Mouse (Mus musculus) cortical plate, adult 2 months (tissue): Measurements from ENCODE around the gene Pigw. TPM values are rescaled to one million over a fixed set of nuclear protein-coding genes. Genes with fewer than 3 reads are reported as not detected.
A peak's percentile ranks its signal among the peaks of the same experiment; 100 is the strongest.

Experiments
- H3K27ac ChIP-seq: fragments of 200-500 bp; 2 replicates; pipeline ENCODE4 v1.5.1; 2012; ENCODE audit warnings: low read length, control low read depth, inconsistent platforms; ENCODE audit not compliant: insufficient read depth
- H3K4me1 ChIP-seq: fragments of 200-500 bp; 2 replicates; pipeline ENCODE4 v1.6.1; 2011; ENCODE audit warnings: low read length; ENCODE audit not compliant: control insufficient read depth, insufficient read depth
- H3K4me3 ChIP-seq: fragments of 200-500 bp; 2 replicates; pipeline ENCODE4 v1.5.1; 2011; ENCODE audit warnings: mild to moderate bottlenecking, low read length, control low read depth; ENCODE audit not compliant: insufficient read depth
- CTCF ChIP-seq: fragments of 200-500 bp; IDR thresholded peaks from 2 replicates; pipeline ENCODE4 v1.5.1; 2011; ENCODE audit warnings: mild to moderate bottlenecking, control low read depth, low read length; ENCODE audit not compliant: insufficient read depth; ENCODE audit errors: extremely low read depth
- POLR2A ChIP-seq: fragments of 200-500 bp; IDR thresholded peaks from 2 replicates; pipeline ENCODE4 v1.6.1; 2011; ENCODE audit warnings: mild to moderate bottlenecking, low read length, control low read depth; ENCODE audit not compliant: insufficient read depth; ENCODE audit errors: extremely low read depth
- polyA plus RNA-seq: library from polyadenylated mRNA; depleted of rRNA; stranded (reverse); fragments of >200 nt; gene quantifications from 2 replicates; pipeline ENCODE4 v1.2.3, GENCODE M21; 2012; rRNA removed

Pigw gene
- polyA plus RNA-seq = 4.0 and 4.9 TPM in 2 replicates

GRCm38 (mm10) chr11:84879772-84880464, at the start of gene Pigw, which contains the start of gene Myo19:
TSS of gene Pigw (minus strand) at chr11:84880285.
TSS of gene Myo19 (plus strand) at chr11:84880148.
- Histone ChIP-seq H3K4me1 (peaks cover 1% of the 10 kb centered on the region; the same call in 1 of the 2 replicates), H3K4me3 (peak within 1 kb of the TSS; percentile 99), H3K27ac (peak within 1 kb of the TSS; percentile 90)
- TF ChIP-seq CTCF (no peak), POLR2A (0 out of 2 replicates have a peak, but pooled peaks have one; percentile 44)

GRCm38 (mm10) chr11:84920981-84921380, 40.9 kb upstream of the Pigw start:
- Histone ChIP-seq H3K4me1 (no peaks in the 10 kb centered on the region), H3K4me3 (no peak overlapping the region), H3K27ac (no peak overlapping the region)
- no peak for TF ChIP-seq CTCF
- no peak for TF ChIP-seq POLR2A

GRCm38 (mm10) chr11:84919951-84920350, 39.9 kb upstream of the Pigw start:
- no peak overlapping the region for H3K4me3 ChIP-seq
- H3K4me1 ChIP-seq = no peaks in the 10 kb centered on the region
- H3K27ac ChIP-seq = no peak overlapping the region
- TF ChIP-seq POLR2A (no peak), CTCF (no peak)

GRCm38 (mm10) chr11:84919276-84919675, 39.2 kb upstream of the Pigw start:
- H3K4me1 ChIP-seq = no peaks in the 10 kb centered on the region; the same call in 1 of the 2 replicates
- no peak overlapping the region for H3K27ac ChIP-seq
- no peak overlapping the region for H3K4me3 ChIP-seq
- TF ChIP-seq CTCF (peak; percentile 36; the same call in 1 of the 2 replicates), POLR2A (no peak)

- no peak for TF ChIP-seq POLR2A
- peak; percentile 87 for TF ChIP-seq CTCF
- Histone ChIP-seq H3K4me1 (no peaks in the 10 kb centered on the region; the same call in 1 of the 2 replicates), H3K4me3 (no peak overlapping the region), H3K27ac (no peak overlapping the region)
These were observed 38.3 kb upstream of the Pigw start for GRCm38 (mm10) chr11:84918425-84918824.

GRCm38 (mm10) chr11:84916703-84917300, 36.7 kb upstream of the Pigw start:
- H3K4me1 ChIP-seq = no peaks in the 10 kb centered on the region; the same call in 1 of the 2 replicates
- TF ChIP-seq CTCF (no peak), POLR2A (no peak)
- peak overlapping the region; percentile 75 for H3K4me3 ChIP-seq
- no peak overlapping the region for H3K27ac ChIP-seq

- TF ChIP-seq CTCF (no peak), POLR2A (peak; percentile 87)
- H3K4me3 ChIP-seq = peak within 1 kb of the TSS; percentile 75
- H3K27ac ChIP-seq = no peak within 1 kb of the TSS
- no peaks in the 10 kb centered on the region; the same call in 1 of the 2 replicates for H3K4me1 ChIP-seq
These were observed 36.1 kb upstream of the Pigw start, which contains the start of gene Znhit3 for GRCm38 (mm10) chr11:84916053-84916702. TSS of gene Znhit3 (minus strand) at chr11:84916366.

GRCm38 (mm10) chr11:84914673-84915072, 34.6 kb upstream of the Pigw start:
- H3K27ac ChIP-seq = no peak overlapping the region
- TF ChIP-seq CTCF (no peak), POLR2A (no peak)
- H3K4me3 ChIP-seq = no peak overlapping the region; the same call in 1 of the 2 replicates
- H3K4me1 ChIP-seq = no peaks in the 10 kb centered on the region; the same call in 1 of the 2 replicates

- H3K4me1 ChIP-seq = peaks cover 2% of the 10 kb centered on the region; the same call in 1 of the 2 replicates
- no peak overlapping the region for H3K27ac ChIP-seq
- H3K4me3 ChIP-seq = no peak overlapping the region
- TF ChIP-seq POLR2A = no peak
- no peak for TF ChIP-seq CTCF
These were observed 30.3 kb upstream of the Pigw start for GRCm38 (mm10) chr11:84910411-84910810.

GRCm38 (mm10) chr11:84908480-84908879, 28.4 kb upstream of the Pigw start:
- Histone ChIP-seq H3K4me3 (no peak overlapping the region), H3K4me1 (peaks cover 2% of the 10 kb centered on the region), H3K27ac (no peak overlapping the region)
- TF ChIP-seq POLR2A (no peak), CTCF (no peak)

GRCm38 (mm10) chr11:84907081-84907480, 27.0 kb upstream of the Pigw start:
- TF ChIP-seq CTCF (no peak), POLR2A (no peak)
- no peak overlapping the region for H3K4me3 ChIP-seq
- H3K27ac ChIP-seq = no peak overlapping the region
- peaks cover 2% of the 10 kb centered on the region for H3K4me1 ChIP-seq
